Mouse (Mus musculus): ENCODE results near the gene Tnnc2. TPM values are rescaled to one million over a fixed set of nuclear protein-coding genes. Genes with fewer than 3 reads are reported as not detected.

The Tnnc2 gene
- polyA plus RNA-seq, 1 experiment: 0.38 TPM

DNA sequence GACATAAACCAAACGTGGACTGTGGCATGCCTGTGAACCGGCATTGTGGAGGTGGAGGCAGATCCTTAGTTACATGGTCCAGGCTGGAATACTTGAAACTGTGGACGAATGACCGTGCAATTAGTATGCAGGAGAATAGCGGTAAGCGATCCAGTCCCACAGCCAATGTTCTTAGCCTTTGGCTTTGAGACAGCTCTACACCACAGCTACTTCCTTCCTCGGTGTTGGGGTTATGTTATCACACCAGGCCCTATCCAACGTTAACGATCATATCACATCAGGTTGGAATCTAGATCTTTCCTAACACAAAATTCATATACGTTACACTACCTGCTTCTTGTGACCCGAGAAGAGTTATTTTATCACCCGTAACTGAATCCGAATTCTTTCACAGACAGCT lies 34.8 kb downstream of the Tnnc2 start:
- TF ChIP-seq CTCF (IDR thresholded peaks at IDR 0.05; ENCODE audit: borderline replicate concordance, control insufficient read depth, extremely low read depth, insufficient read depth, low read length, poor library complexity) (no peak), POLR2A (IDR thresholded peaks at IDR 0.05; ENCODE audit: control insufficient read depth, extremely low read depth, insufficient read depth, low read length, poor library complexity) (no peak)
- no peak overlapping the region for H3K4me3 ChIP-seq (ENCODE audit: control insufficient read depth, insufficient read depth, low read length)
- H3K36me3 ChIP-seq (ENCODE audit: control insufficient read depth, insufficient read depth, low read length): peaks cover 3% of the 10 kb centered on the region; the same call in 1 of the 2 replicates
- no peak overlapping the region for H3K27ac ChIP-seq (ENCODE audit: control insufficient read depth, insufficient read depth, low read length)
- H3K27me3 ChIP-seq (ENCODE audit: control insufficient read depth, insufficient read depth, low read length): no peaks in the 10 kb centered on the region
- 22% methylated on average over 13 of the region's 13 CpGs for WGBS
- DNase-seq: no peak
- H3K4me1 ChIP-seq (replicated peaks; ENCODE audit: control insufficient read depth, insufficient read depth, low read length): peaks cover 10% of the 10 kb centered on the region

DNA sequence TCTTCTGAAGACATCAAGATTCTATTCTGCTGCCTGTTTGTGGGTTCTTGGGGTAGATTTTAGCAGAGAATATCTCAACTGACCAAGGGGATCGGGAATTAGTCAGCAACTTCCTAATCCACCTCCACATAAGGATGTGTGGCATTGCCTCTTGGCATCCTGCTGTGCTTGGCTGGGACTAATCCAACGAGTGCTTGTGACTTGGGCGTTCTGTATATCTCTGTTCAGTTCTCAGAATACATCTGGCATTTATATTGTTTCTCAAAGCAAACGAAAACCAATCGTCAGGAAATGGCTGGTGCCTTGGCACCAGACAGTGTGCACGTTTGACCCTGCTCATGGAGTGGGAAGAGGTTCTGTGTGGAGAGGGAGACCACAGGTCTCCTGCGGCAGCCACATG lies 39.9 kb downstream of the Tnnc2 start:
- WGBS: 63% methylated on average over 7 of the region's 7 CpGs

DNA sequence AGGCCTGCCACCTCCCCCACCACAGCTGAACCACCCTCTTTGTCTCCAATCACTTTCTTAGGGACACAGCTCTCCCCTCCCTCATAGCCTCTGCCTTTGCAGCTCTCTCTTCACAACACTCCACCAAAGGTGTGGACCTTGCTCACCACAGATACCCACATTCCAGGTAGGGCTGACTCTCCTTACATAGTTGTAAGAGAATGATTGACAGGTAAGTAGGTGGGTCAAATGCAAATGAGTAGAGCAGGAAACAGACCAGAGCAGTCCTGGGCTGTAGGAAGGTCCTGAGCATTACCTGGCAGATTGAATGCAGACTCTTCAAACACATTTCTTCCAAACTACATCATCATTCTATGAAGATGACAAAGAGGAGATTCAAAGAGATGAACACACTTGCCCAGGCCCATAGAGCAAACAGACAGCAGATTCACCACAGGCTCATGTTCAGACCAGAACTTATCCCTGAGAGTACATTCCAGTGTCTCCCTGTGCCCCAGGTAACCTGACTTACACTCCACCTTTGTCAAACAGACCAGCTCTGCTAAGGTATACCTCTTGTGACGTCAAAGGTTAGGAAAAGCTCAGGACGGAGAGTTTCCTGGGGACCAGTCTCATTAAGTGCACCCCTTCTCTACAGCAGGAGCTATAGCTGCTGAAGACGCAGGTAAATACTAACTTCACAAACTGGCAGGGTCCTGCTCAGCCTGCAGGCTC lies 42.2 kb downstream of the Tnnc2 start:
- Histone ChIP-seq H3K27ac (ENCODE audit: control insufficient read depth, insufficient read depth, low read length) (no peak overlapping the region), H3K4me3 (ENCODE audit: control insufficient read depth, insufficient read depth, low read length) (no peak overlapping the region), H3K4me1 (replicated peaks; ENCODE audit: control insufficient read depth, insufficient read depth, low read length) (no peaks in the 10 kb centered on the region), H3K36me3 (ENCODE audit: control insufficient read depth, insufficient read depth, low read length) (no peaks in the 10 kb centered on the region), H3K27me3 (ENCODE audit: control insufficient read depth, insufficient read depth, low read length) (no peaks in the 10 kb centered on the region)
- 87% methylated on average over 3 of the region's 3 CpGs for WGBS
- no peak for DNase-seq
- TF ChIP-seq POLR2A (IDR thresholded peaks at IDR 0.05; ENCODE audit: control insufficient read depth, extremely low read depth, insufficient read depth, low read length, poor library complexity): no peak
- TF ChIP-seq CTCF (IDR thresholded peaks at IDR 0.05; ENCODE audit: borderline replicate concordance, control insufficient read depth, extremely low read depth, insufficient read depth, low read length, poor library complexity): no peak

More for the DNA sequence above, 39.9 kb downstream of the Tnnc2 start:
- TF ChIP-seq POLR2A (IDR thresholded peaks at IDR 0.05; ENCODE audit: control insufficient read depth, extremely low read depth, insufficient read depth, low read length, poor library complexity): no peak
- TF ChIP-seq CTCF (IDR thresholded peaks at IDR 0.05; ENCODE audit: borderline replicate concordance, control insufficient read depth, extremely low read depth, insufficient read depth, low read length, poor library complexity): no peak
- H3K36me3 ChIP-seq (ENCODE audit: control insufficient read depth, insufficient read depth, low read length): no peaks in the 10 kb centered on the region
- no peak overlapping the region for H3K4me3 ChIP-seq (ENCODE audit: control insufficient read depth, insufficient read depth, low read length)
- H3K27me3 ChIP-seq (ENCODE audit: control insufficient read depth, insufficient read depth, low read length): no peaks in the 10 kb centered on the region
- DNase-seq: no peak
- H3K27ac ChIP-seq (ENCODE audit: control insufficient read depth, insufficient read depth, low read length): no peak overlapping the region
- peaks cover 1% of the 10 kb centered on the region for H3K4me1 ChIP-seq (replicated peaks; ENCODE audit: control insufficient read depth, insufficient read depth, low read length)

GRCm38 (mm10) chr2:164735446-164735845 lies 44.3 kb downstream of the Tnnc2 start:
- Histone ChIP-seq H3K4me1 (replicated peaks; ENCODE audit: control insufficient read depth, insufficient read depth, low read length) (no peaks in the 10 kb centered on the region), H3K27me3 (ENCODE audit: control insufficient read depth, insufficient read depth, low read length) (no peaks in the 10 kb centered on the region)

GRCm38 (mm10) chr2:164734839-164735238 lies 44.9 kb downstream of the Tnnc2 start:
- Histone ChIP-seq H3K4me1 (replicated peaks; ENCODE audit: control insufficient read depth, insufficient read depth, low read length) (no peaks in the 10 kb centered on the region), H3K27me3 (ENCODE audit: control insufficient read depth, insufficient read depth, low read length) (no peaks in the 10 kb centered on the region), H3K27ac (ENCODE audit: control insufficient read depth, insufficient read depth, low read length) (no peak overlapping the region), H3K4me3 (ENCODE audit: control insufficient read depth, insufficient read depth, low read length) (no peak overlapping the region), H3K36me3 (ENCODE audit: control insufficient read depth, insufficient read depth, low read length) (no peaks in the 10 kb centered on the region)
- DNase-seq: no peak
- 95% methylated on average over 5 of the region's 5 CpGs for WGBS
- TF ChIP-seq POLR2A (IDR thresholded peaks at IDR 0.05; ENCODE audit: control insufficient read depth, extremely low read depth, insufficient read depth, low read length, poor library complexity): no peak
- no peak for TF ChIP-seq CTCF (IDR thresholded peaks at IDR 0.05; ENCODE audit: borderline replicate concordance, control insufficient read depth, extremely low read depth, insufficient read depth, low read length, poor library complexity)

More at GRCm38 (mm10) chr2:164735446-164735845, 44.3 kb downstream of the Tnnc2 start:
- no peaks in the 10 kb centered on the region for H3K36me3 ChIP-seq (ENCODE audit: control insufficient read depth, insufficient read depth, low read length)
- 89% methylated on average over 5 of the region's 5 CpGs for WGBS
- TF ChIP-seq POLR2A (IDR thresholded peaks at IDR 0.05; ENCODE audit: control insufficient read depth, extremely low read depth, insufficient read depth, low read length, poor library complexity) (no peak), CTCF (IDR thresholded peaks at IDR 0.05; ENCODE audit: borderline replicate concordance, control insufficient read depth, extremely low read depth, insufficient read depth, low read length, poor library complexity) (no peak)
- no peak overlapping the region for H3K27ac ChIP-seq (ENCODE audit: control insufficient read depth, insufficient read depth, low read length)
- no peak for DNase-seq
- H3K4me3 ChIP-seq (ENCODE audit: control insufficient read depth, insufficient read depth, low read length): no peak overlapping the region

- no peaks in the 10 kb centered on the region for H3K4me1 ChIP-seq (replicated peaks; ENCODE audit: control insufficient read depth, insufficient read depth, low read length)
- no peaks in the 10 kb centered on the region for H3K27me3 ChIP-seq (ENCODE audit: control insufficient read depth, insufficient read depth, low read length)
- H3K36me3 ChIP-seq (ENCODE audit: control insufficient read depth, insufficient read depth, low read length): no peaks in the 10 kb centered on the region
- 93% methylated on average over 2 of the region's 2 CpGs for WGBS
- no peak overlapping the region for H3K4me3 ChIP-seq (ENCODE audit: control insufficient read depth, insufficient read depth, low read length)
- no peak for DNase-seq
- TF ChIP-seq CTCF (IDR thresholded peaks at IDR 0.05; ENCODE audit: borderline replicate concordance, control insufficient read depth, extremely low read depth, insufficient read depth, low read length, poor library complexity) (no peak), POLR2A (IDR thresholded peaks at IDR 0.05; ENCODE audit: control insufficient read depth, extremely low read depth, insufficient read depth, low read length, poor library complexity) (no peak)
- no peak overlapping the region for H3K27ac ChIP-seq (ENCODE audit: control insufficient read depth, insufficient read depth, low read length)
These were observed 46.5 kb downstream of the Tnnc2 start for GRCm38 (mm10) chr2:164733259-164733658.
